Mouse (Mus musculus) C3H10T1/2 (cell line): Measurements from ENCODE around the gene Pate3. TPM values are rescaled to one million over a fixed set of nuclear protein-coding genes. Genes with fewer than 3 reads are reported as not detected.

Source experiments
- polyA plus RNA-seq, 2 experiments: library from polyadenylated mRNA; unstranded; fragments of >200 nt; fragmentation: generic; extraction: Trizol; gene quantifications; one replicate each; pipeline ENCODE4 v1.2.1; 2012; ENCODE audit warnings: missing spikeins in 2 of 2

The Pate3 gene
- polyA plus RNA-seq = not detected

DNA sequence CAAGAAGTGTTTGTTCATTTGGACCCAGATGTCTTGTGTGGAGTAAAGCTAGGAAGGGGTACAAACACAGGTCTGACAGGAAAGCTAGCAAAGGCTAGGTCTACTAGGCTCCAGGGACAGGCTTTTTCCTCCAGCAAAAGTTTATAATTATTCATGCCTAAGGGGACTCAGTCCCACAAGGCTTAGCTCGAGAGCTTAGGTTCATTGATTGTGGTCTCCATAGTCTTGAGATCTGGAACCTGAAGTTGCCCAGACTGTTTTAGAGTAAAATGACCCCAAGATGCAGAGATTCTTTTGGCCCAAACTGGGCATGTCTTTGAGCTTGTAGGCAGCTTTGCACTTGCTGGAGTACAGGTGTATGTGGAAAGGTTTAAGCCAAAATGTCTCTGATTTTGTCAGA lies at the start of gene Pate3:
Gene Pate3, minus strand, starts transcription at position 101 of the 400 bp plus-strand sequence.

DNA sequence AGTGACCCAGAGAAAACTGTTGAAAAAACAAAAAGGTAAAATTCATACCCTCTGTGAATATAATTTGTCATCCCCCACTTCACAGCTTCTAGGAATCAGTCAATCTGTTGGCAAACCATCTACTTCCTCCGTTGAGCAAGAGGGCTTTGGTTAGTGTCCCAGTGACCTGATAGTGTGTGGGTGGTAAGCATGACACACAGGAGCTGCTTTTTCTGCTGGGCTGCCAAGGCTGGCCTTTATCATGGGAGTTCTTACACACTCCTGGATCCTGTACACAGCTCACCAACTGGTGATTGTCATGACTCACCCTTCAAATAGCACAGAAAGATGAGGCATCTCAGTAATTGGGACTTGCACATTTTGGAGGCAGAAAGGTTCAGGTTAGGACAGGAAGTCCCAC lies 39.0 kb upstream of the Pate3 start, which contains the start of gene Pate1:
Gene Pate1, minus strand, starts transcription at position 378 of the 400 bp plus-strand sequence.

DNA sequence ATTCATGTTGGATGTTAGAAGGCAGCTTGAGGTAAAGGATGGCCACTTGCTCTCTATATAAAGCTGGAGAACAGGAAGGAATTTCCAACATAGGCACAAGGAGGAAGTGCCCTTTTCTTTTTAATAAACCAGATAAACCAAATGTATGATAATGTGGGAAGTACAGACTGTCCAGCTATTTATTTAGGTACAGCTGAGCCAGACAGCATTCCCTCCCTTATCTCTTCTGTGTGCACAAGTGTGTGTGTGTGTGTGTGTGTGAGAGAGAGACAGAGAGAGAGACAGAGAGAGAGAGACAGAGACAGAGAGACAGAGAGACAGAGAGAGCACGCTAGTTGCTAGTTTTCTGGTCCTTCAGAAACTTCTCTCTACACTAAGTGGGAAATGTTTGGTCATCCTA lies 36.2 kb downstream of the Pate3 start, which contains the start of gene Pate4:
Gene Pate4, minus strand, starts transcription at position 101 of the 400 bp plus-strand sequence.

Other genes with a start within 250 kb of the Pate3 start
- 1 to 10 TPM in 1 of 2 experiments, under 1 TPM in 1; 0.14 to 7.4 TPM for gene Cdon, start 227.1 kb downstream of the Pate3 start, polyA plus RNA-seq
- gene Gm1113, start 129.9 kb downstream of the Pate3 start, polyA plus RNA-seq = not detected
- not detected for gene Ddx25, start 89.7 kb downstream of the Pate3 start, polyA plus RNA-seq
- gene Pus3, start 89.6 kb downstream of the Pate3 start, polyA plus RNA-seq = 1 to 10 TPM in 1 of 2 experiments, under 1 TPM in 1; 0.25 to 2.1 TPM
- gene Pate2, start 77.9 kb downstream of the Pate3 start, polyA plus RNA-seq = under 1 TPM; 0.08 to 0.25 TPM
- gene Hyls1, start 77.8 kb downstream of the Pate3 start, polyA plus RNA-seq = 1 to 10 TPM in 1 of 2 experiments, under 1 TPM in 1; 0.46 to 5.7 TPM
- gene Pate4, start 36.3 kb downstream of the Pate3 start, polyA plus RNA-seq = not detected
- not detected for gene Pate1, start 39.2 kb upstream of the Pate3 start, polyA plus RNA-seq
- gene Gm17677, start 92.8 kb upstream of the Pate3 start, polyA plus RNA-seq = not detected
- not detected for gene Gm17727, start 129.9 kb upstream of the Pate3 start, polyA plus RNA-seq
- gene Gm27235, start 141.9 kb upstream of the Pate3 start, polyA plus RNA-seq = not detected
- gene D730048I06Rik, start 141.9 kb upstream of the Pate3 start, polyA plus RNA-seq = not detected
- gene 9230110F15Rik, start 195.9 kb upstream of the Pate3 start, polyA plus RNA-seq = not detected